Mouse (Mus musculus) neural tube, embryonic 10.5 days (tissue): ENCODE measurements around the gene Eif4a1.
A peak's percentile ranks its signal among the peaks of the same experiment; 100 is the strongest.
"Not testable (repeated sequence)": the region's sequence is repeated elsewhere in the genome, so short reads cannot be mapped to it uniquely, and the experiment has no call there.

ENCODE experiments used
- DNase-seq: peaks from one replicate; pipeline ENCODE4 v3.0.0-alpha.2; 2017; ENCODE audit warnings: low spot score; ENCODE audit errors: extremely low spot score

Gene Eif4a1

DNA sequence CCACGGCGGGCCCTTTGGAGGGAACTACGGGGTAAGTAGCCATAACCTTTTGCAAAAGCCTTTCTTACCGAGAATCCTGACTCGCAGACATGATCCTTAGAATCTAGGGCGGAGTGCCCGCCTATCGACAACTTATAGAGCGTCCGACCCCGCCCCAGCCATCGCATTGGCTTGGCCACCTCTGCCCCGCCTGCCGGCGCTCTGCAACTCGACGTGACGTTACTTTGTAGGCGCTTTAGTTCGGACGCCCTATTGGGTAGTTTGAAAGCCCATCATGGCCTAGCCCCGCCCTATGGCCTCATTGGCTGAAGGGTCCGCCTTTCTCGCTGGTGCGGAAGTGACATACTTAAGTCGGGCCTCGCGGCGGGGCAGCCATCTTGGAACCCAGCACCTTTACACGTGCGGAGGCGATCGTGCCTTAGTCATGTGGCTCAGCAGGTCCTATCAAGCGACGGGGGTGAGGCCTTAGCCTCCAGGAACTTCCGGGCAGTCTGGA lies at the start of gene Eif4a1:
TSS of gene Eif4a1 (minus strand) at position 213 of the 496 bp plus-strand sequence.
- peak; percentile 98 for DNase-seq

DNA sequence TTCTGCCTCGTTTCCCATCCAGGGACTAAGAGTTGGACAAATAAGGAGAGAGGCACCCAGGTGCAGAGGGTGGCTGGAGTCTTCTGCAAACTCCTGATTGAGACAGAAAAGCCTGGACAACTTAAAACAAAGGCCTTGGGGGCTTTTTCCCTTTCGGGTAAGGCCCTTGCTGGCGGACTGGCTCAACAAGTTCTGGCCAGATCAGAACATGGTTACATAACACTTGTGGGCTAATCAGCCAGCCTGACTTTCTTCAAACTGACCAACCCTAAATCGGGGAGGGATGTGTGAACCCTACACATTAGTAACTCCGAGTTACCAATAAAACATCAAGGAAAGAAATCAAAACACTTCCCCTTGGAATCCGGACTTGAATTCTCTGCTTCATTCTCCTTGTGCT lies 48.6 kb upstream of the Eif4a1 start:
- no peak for DNase-seq

DNA sequence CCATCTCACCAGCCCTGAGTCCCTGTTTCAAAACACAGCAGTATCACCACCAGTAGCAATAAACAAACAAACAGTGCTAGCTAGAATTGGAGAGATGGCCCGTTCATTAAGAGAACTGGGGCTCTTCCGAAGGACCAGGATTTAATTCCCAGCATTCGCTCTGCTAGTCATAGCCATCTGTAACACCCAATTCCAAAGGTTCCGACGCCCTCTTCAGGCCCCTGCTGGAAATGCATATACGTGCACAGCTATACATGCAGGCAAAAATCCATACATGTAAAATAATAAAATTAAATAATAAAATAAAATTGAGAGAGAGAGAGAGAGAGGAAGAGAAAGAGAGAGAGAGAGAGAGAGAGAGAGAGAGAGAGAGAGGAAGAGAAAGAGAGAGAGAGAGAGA lies 47.2 kb upstream of the Eif4a1 start:
- no peak for DNase-seq

DNA sequence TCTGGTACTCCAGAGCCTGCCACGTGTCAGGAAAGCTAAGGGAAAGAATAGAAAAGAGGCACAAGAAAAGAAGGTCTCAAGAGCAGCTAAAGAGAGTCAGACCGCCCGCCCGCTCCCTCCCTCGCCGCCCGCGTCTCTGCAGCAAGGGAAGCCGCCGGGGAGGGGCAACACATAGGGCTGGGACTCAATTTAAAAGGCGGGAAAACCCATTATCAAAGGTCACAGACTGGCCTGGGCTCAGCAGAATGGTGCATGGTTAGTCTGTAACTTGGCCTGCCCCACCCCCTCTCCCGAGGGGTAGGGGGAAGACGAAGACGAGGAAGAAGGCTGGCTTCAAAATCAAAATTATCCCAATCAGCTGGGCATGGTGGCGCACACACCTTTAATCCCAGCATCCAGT lies 46.4 kb upstream of the Eif4a1 start:
- DNase-seq = no peak

DNA sequence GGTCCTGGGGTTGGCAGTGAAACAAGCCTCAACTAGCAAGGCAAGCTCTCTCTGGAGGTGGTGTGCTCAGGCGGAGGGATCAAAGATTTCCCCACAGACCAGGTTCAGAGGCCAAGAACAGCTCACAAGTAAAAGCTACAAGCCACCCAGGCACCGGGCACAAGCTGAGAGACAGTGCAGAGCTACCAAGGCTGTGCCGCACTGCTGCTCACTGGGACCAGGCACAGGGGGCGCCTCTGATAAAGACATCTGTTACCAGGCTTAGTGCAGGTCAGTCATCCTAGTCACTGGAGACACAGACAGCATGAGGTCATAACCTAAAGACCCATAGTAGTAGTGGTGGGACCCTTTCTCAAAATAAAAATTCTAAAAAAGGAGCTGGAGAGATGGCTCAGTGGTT lies 44.7 kb upstream of the Eif4a1 start:
- no peak for DNase-seq

DNA sequence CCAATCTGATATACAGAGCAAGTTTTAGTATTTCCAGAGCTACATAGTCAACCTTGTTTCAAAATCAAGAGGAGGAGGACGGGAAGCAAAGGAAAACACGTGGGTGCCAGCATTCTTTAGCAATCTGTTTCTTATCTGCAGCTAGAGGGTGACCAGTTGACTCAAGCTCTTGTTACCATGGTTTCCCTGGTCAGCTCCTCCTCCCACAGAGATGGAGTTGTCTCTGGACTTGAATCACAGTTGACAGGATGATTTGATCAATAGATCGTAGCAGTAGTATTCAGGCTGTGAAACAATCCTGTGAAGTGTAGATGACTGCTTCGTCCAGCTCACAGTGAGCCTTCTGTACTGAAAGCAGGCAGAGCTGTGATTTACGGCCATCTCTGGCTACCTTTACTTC lies 43.7 kb upstream of the Eif4a1 start:
- peak; percentile 43 for DNase-seq

DNA sequence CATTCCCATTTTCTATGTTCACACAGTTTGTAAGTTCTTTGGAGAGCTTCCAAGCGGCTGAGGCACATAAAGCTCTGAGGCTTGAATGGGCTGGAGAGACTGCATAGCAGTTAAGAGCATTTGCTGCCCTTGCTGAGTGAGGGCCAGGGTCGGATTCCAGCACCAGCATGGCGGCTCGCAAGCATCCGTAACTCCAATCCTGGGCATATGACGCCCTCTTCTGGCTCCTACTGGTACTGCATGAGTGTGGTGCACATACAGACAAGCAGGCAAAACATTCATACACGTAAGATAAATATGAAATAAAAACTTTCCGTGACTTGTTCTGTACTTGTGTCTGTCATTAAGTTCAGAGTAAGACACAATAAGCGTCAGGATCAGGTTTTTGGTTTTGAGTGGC lies 43.3 kb upstream of the Eif4a1 start:
- peak; percentile 45 for DNase-seq

DNA sequence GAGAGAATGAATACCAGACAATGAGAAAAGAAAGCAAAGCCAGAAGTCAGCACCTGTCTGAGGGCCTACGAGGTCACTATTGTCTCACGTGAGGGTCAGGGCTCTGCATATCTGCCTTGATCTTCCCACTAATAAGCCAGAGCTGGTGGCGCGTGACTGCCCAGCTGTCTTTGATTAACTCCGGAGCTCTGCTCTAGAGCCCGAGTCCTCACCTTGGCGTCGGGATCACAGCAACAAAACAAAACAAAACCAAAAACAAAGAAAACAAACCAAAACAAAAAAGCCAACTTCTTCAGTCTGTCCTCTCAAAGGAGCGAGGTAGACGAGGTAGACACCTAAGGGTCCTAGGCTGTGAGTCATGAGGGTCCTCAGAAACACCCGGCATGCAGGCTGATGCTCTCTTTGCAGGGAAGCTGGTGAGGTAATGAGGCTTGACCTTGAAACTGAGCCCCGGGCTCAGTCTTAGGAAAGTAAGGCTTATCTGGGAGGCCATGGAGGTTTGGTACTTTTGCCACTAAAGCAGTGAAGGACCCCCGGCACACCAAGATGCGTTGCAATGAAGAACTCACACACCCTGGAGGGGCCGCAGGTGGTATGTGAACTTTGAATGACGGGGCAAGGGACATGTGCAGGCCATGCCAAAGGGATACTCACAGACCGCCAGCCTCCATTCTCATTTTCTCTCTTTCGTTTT lies 42.6 kb upstream of the Eif4a1 start:
- peak; percentile 40 for DNase-seq

DNA sequence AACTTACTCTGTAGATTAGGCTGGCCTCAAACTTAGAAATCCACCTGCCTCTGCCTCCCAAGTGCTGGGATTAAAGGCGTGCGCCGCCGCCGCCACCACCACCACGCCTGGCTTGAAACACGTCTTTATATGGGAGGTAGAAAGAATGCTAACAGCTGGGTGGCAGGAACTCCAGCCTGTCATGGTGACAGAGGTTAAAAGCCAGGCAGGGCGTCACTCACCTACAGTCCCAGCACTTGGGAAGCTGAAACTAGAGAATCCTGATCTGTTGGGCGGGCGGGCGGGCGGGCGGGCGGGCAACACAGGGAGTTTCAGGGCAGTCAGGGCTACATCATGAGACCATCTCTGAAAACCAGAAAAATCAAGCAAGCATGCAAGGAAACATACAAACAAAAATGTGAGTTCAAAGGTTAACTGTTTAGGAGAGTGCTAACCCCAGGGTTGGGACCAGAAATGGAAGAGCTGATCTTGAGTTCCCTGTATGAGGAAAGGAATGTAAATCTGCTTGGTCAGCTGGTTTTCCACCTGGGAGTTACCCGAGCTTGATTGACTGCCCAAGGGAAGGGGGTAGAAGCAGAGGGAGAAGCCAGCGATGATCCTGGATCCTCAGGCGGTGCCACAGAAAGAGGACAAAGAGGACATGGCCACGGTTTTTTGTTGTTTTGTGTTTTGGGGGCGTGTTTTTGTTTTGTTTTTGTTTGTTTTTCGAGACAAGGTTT lies 40.9 kb upstream of the Eif4a1 start:
- no peak for DNase-seq

DNA sequence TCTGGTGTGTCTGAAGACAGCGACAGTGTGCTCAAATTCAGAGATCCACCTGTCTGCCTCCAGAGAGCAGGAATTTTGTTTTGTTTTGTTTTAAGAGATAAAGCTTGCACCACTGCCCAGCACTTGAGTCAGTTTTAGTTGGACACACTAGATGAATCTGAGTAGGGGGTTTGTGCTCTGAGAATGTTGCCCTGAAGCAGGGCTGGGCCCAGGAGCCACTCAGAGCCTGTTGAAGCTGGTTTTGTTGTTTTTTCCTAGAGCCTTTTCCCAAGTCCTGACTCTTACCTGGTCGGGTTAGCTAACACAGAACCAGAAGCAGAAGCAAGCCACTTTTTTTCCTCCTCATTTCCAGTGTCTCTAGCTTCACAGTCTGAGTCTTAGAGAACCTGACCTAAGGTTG lies 38.9 kb upstream of the Eif4a1 start:
- DNase-seq = no peak

DNA sequence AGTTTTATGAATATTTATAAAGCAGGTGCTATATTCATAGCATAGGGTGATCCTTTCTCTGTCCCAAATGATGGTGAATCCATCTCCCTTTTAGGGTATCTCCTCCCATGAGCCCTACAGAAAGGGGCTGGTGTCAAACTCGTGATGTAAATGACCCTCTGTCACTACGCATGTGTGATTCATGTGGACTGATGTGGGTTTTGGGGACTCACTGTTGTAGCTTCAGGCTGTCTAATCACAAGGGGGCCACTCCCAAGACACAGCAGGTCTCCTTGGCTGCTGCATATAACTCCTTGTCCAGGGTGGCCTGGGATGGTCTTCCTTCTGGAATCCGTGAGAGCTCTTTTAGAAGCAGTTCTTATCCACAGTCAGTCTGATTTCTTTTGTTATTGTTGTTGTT lies 38.2 kb upstream of the Eif4a1 start:
- no peak for DNase-seq

DNA sequence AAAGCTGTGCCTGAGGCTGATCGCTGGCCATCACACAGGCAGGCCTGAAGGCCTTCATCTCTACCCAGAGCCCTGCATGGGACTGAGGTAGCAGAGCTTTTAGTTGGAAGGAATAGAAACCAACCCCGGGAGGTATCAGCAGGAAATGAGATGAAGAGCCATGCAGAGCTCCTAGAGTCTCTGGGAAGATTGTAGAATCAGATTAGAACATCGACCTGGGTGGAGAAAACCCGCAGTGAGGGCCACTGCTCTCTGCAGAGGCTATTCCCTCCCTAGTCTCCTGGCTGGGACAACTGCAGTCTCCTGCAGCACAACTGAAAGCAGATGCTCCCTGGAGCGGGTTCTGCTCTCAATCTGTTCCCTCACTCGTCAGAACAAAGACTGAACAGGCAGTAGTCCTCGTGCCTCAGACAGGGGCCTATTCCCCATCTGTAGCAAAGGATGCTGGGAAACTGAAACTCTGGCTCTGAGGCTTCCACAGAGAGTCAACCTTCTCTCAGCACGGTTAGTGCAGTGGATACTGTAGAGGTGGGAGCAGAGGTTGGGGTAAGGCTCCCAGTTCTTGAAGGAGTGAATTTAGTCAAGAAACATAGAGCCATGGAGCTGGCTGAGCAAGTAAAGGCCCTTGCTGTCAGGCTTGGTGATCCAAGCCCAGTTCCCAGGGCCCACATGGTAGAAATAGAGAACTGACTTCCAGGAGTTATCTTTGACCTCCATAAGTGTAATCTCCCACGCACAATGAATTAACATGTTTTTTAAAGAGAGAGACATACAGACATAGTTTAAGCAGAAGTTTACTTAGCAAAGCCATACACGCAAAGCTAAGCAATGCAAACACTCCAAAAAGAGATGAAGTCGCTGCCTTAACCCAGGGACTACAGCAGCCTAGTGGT lies 37.6 kb upstream of the Eif4a1 start:
- DNase-seq = no peak

DNA sequence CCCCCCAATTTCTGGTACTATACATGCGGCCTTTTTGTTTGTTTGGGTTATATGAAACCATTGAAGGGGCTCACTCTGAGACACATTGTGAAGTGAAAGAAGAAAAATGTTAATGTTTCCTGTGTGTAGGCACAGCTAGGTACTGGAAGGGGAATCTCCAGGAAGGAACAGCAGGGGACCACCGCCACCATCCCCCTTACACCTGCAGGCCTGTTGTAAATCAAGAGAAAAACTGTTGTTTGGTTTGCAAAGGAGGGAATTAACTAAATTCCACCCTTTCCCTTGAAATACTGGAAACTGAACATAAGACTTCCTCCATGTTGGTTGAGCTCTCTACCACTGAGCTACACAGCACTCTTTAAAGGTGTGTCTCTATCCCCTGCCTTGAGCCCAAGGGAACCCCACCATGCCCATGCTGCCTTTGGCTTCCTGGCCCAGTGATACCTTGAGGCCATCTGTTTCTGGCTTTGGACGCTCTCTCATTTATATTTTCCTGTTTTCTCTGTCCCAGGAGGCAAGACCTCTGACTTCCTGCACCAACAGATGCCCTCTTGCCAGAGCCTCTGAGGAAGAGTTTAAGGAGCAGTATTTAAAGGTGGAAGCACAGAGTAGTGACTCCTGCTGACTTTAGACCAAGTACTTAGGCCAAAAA lies 36.5 kb upstream of the Eif4a1 start:
- DNase-seq = no peak

DNA sequence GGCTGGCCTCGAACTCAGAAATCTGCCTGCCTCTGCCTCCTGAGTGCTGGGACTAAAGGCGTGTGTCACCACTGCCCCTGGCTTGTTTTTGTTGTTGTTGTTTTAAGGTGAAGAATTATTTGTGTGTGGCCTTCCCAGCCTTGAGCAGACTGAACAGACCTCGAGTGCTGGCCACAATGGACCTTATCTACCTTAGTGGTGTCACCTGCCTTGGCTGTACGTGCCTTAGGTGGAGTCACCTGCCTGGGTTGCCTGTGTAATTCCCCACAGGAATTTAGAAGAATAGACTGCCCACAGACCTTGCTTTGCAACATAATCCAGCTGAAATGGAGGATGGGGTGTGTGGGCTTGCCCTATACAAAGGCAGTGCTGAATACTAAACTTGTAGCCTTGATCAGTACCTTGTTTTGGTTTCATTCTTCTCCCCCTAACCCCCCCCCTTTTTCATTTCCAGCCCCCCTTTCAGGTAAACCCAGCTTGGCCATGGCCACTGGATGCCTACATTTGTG lies 35.7 kb upstream of the Eif4a1 start:
- no peak for DNase-seq

DNA sequence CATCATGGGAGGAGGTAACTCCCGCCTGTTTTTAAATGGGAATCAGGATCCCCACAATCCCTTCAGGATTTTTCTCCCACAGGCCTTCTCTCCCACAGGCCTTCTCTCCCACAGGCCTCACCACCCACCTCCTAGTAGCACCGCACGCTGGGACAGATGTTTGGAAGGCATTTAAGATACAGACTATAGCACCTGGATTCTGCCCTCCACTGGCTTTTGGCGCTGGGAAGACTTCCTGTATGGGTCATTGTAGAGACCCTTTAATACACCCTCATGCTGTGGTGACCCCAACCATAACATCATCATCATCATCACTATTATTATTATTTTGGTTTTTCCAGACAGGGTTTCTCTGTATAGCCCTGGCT lies 35.2 kb upstream of the Eif4a1 start:
- DNase-seq = no peak

DNA sequence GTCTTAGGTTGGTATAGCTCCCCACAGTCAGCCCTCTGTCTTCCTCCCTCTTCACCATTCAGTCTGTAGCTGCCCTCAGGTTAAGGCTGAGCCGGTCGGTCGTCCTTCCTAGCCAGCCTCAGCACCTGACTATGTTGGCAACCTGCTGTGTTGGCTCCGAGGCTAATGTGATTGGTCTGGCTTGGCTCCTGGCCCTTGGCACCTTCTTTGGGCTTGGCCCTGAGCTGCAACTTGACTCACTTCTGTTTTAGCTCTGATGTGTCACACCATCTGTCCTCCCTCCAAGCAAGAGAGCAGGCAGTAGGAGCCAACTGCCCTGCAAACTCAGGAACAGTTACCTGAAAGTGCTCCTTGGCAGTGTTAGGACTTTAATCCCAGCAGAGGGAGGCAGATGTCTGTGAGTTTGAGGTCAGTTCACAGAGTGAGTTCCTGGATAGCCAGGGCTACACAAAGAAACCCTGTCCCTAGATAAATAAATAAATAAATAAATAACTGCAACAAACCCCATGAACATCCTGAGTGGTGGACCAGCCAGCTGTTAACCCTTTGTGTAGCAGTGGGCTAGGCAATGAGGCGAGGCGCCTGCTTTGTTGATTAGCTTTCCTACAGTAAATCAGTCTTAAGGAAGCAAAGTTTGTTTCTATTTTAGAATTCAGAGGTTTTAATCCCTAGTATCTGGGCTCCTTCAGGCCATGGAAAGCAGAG lies 34.7 kb upstream of the Eif4a1 start:
- no peak for DNase-seq

DNA sequence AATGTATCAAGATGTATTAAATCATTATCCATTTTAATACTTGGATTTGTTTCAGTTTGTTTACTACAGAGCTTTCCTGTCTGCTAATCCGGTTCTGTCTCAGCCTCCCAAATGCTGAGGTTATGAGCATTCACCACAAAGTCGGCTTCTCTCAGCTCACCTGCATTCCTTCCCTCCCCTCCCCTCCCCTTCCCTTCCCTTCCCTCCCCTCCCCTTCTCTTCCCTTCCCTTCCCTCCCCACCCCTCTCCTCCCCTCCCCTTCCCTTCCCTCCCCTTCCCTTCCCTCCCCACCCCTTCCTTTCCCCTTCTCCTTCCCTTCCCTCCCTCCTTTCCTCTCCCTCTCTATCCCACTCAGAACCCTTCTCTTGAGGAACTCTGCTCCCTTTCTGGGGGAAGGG lies 32.4 kb upstream of the Eif4a1 start:
- DNase-seq = no peak

DNA sequence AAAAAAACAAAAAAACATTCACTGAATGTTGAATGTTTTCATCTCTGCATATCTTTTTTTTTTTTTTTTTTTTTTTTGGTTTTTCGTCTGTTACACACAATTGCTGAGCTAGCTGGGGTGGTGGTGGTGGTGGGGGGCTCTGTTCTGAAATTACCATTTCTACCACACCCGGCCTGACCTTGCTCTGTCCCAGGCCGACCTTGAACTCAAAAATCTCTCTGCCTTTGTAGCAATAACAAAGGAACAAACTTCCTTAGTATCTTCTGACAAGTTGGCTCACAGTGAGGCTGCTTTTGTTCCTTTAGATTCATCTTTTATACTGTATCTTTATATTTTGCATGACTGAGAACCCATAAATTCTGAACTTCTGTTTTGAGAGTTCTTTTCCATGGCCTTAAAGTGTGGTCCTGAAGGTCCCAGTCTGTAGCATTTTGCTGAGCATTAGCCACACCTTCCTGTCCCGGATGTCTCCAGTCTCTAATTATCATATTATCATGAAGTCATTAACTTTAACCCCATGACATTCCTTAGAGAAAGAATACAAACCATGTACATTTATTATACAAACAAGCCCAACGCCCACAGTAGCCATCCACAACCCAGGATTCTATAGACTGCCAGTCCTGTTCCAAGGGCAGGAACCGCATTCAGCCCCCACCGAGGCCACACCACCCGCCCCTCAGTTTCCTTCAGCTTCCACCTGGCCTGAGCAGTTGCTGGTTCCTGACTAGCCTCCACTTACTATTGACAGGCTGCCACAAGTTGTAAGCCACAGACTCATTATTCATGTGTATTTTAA lies 31.8 kb upstream of the Eif4a1 start:
- no peak for DNase-seq

DNA sequence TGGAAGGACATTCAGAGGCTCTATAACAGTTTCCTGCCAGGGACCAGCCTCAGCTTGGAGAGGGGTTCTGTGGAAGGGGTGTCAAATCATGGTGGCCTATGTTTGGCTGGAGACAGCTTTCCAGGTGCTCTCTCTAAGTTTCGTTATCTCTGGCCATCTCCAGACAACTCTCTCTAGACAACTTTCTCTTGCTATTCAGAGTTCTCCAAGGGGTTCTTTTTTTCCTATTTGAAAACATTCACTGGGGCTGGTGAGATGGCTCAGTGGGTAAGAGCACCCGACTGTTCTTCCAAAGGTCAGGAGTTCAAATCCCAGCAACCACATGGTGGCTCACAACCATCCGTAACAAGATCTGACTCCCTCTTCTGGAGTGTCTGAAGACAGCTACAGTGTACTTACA lies 31.2 kb upstream of the Eif4a1 start:
- DNase-seq = not testable (repeated sequence)

DNA sequence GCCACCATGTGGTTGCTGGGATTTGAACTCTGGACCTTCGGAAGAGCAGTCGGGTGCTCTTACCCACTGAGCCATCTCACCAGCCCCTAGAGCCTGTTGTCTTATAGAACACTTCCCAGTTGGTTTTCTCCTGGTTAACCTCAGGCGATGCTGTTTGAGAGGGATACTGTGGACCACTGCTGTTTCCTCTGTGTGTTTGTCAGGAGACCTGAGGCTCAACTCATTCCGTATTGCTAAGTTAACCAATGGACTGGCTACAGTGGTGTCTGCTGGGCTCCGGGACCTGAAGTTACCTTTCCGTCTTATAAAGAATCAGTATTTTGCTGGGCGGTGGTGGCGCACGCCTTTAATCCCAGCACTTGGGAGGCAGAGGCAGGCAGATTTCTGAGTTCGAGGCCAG lies 30.7 kb upstream of the Eif4a1 start:
- DNase-seq = not testable (repeated sequence)
